Mouse (Mus musculus) frontal cortex, postnatal 10 days (tissue): ENCODE results near the gene Pcsk4.

Experiments
- DNase-seq, 2 experiments: peaks; one replicate each; pipeline ENCODE4 v3.0.0; 2022; ENCODE audit warnings: low spot score in 2 of 2, mixed read lengths in 1 of 2

Pcsk4 gene

GRCm38 (mm10) chr10:80329273-80330081, at the start of gene Pcsk4, which contains the start of gene Reep6:
Gene Pcsk4, minus strand, starts transcription at chr10:80329498.
Gene Reep6, plus strand, starts transcription at chr10:80329953.
- DNase-seq, result peak; percentile 97 to 99

GRCm38 (mm10) chr10:80377716-80378115, 48.4 kb upstream of the Pcsk4 start:
- no peak for DNase-seq

GRCm38 (mm10) chr10:80376160-80376559, 46.9 kb upstream of the Pcsk4 start:
- DNase-seq, result peak; percentile 79 to 90

- peak in 1 of 2 experiments; percentile 71 for DNase-seq
These were observed 44.8 kb upstream of the Pcsk4 start for GRCm38 (mm10) chr10:80374063-80374462.

GRCm38 (mm10) chr10:80372706-80373105, 43.4 kb upstream of the Pcsk4 start:
- no peak for DNase-seq

GRCm38 (mm10) chr10:80371983-80372382, 42.7 kb upstream of the Pcsk4 start:
- no peak for DNase-seq

- peak in 1 of 2 experiments; percentile 72 for DNase-seq
These were observed 42.2 kb upstream of the Pcsk4 start for GRCm38 (mm10) chr10:80371411-80371966.

GRCm38 (mm10) chr10:80369995-80370747, 40.9 kb upstream of the Pcsk4 start:
- DNase-seq, result no peak

GRCm38 (mm10) chr10:80368392-80368791, 39.1 kb upstream of the Pcsk4 start:
- no peak for DNase-seq

GRCm38 (mm10) chr10:80367954-80368353, 38.7 kb upstream of the Pcsk4 start:
- DNase-seq, result no peak

GRCm38 (mm10) chr10:80365736-80366135, 36.4 kb upstream of the Pcsk4 start:
- no peak for DNase-seq

- DNase-seq, result no peak
These were observed 34.4 kb upstream of the Pcsk4 start for GRCm38 (mm10) chr10:80363734-80364133.

- no peak for DNase-seq
These were observed 28.8 kb upstream of the Pcsk4 start for GRCm38 (mm10) chr10:80357994-80358639.

GRCm38 (mm10) chr10:80357336-80357735, 28.0 kb upstream of the Pcsk4 start:
- DNase-seq, result no peak

GRCm38 (mm10) chr10:80356737-80357136, 27.4 kb upstream of the Pcsk4 start:
- no peak for DNase-seq

- DNase-seq, result no peak
These were observed 26.8 kb upstream of the Pcsk4 start, which contains the start of gene Plk5 for GRCm38 (mm10) chr10:80356001-80356682. Gene Plk5, plus strand, starts transcription at chr10:80356459.

GRCm38 (mm10) chr10:80355431-80355830, 26.1 kb upstream of the Pcsk4 start:
- DNase-seq, result no peak

GRCm38 (mm10) chr10:80352727-80353126, 23.4 kb upstream of the Pcsk4 start:
- DNase-seq, result no peak

- DNase-seq, result no peak
These were observed 22.6 kb upstream of the Pcsk4 start for GRCm38 (mm10) chr10:80351896-80352295.

GRCm38 (mm10) chr10:80350292-80350691, 21.0 kb upstream of the Pcsk4 start:
- DNase-seq, result peak in 1 of 2 experiments; percentile 68

GRCm38 (mm10) chr10:80348981-80349380, 19.7 kb upstream of the Pcsk4 start:
- DNase-seq, result no peak
